Mouse (Mus musculus): Measurements from ENCODE around the gene Dusp7. TPM values are rescaled to one million over a fixed set of nuclear protein-coding genes. Genes with fewer than 3 reads are reported as not detected.

Gene Dusp7
- polyA plus RNA-seq, 1 experiment from 2014 or later, result 3.8 TPM

DNA sequence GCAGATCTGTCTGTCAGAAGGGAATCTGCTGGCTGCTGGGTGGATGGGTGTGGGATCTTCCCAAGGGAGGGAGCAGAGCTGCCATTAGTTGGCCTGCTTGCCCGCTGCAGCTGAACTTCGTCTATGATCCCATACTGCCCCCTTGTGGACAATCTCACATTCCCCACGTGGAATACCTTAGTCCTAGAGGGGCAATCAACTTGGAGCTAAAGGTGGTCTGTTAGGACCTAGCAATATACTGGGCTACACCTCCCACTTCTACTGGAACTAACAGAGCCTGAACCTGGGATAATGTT, 53.4 kb downstream of the Dusp7 start:
- Histone ChIP-seq H3K9me3 (replicated peaks) (no peaks in the 10 kb centered on the region), H3K27me3 (peaks cover 54% of the 10 kb centered on the region), H3K27ac (no peak overlapping the region), H3K9ac (no peak overlapping the region), H3K4me2 (peak overlapping the region; percentile 24; the same call in 1 of the 2 replicates), H3K4me3 (replicated peaks) (no peak overlapping the region), H3K4me1 (replicated peaks) (peaks cover 20% of the 10 kb centered on the region), H3K36me3 (no peaks in the 10 kb centered on the region)
- peak; percentile 76 for ATAC-seq (ENCODE audit: low read depth)
- WGBS (ENCODE audit: insufficient replicate concordance), result 1% methylated on average over 3 of the region's 3 CpGs
- DNase-seq, result peak; percentile 68

Other genes with a start within 250 kb of the Dusp7 start
- 14.8 and 15.5 TPM in 2 replicates for gene Glyctk, start 210.5 kb upstream of the Dusp7 start, polyA plus RNA-seq (2015; fragmentation: Nextera tagmentation; extraction: Ambion mirVana)
- gene Wdr82, start 197.7 kb upstream of the Dusp7 start, polyA plus RNA-seq (2015; fragmentation: Nextera tagmentation; extraction: Ambion mirVana), result 7.8 and 7.9 TPM in 2 replicates
- 10.0 and 12.1 TPM in 2 replicates for gene Ppm1m, start 168.9 kb upstream of the Dusp7 start, polyA plus RNA-seq (2015; fragmentation: Nextera tagmentation; extraction: Ambion mirVana)
- 25.6 and 26.3 TPM in 2 replicates for gene Twf2, start 165.5 kb upstream of the Dusp7 start, polyA plus RNA-seq (2015; fragmentation: Nextera tagmentation; extraction: Ambion mirVana)
- gene Tlr9, start 146.0 kb upstream of the Dusp7 start, polyA plus RNA-seq (2015; fragmentation: Nextera tagmentation; extraction: Ambion mirVana), result 0.07 TPM in 1 of 2 replicates, not detected in the other
- gene Alas1, start 120.0 kb upstream of the Dusp7 start, polyA plus RNA-seq (2015; fragmentation: Nextera tagmentation; extraction: Ambion mirVana), result 37.7 and 43.7 TPM in 2 replicates
- gene Poc1a, start 87.6 kb upstream of the Dusp7 start, polyA plus RNA-seq (2015; fragmentation: Nextera tagmentation; extraction: Ambion mirVana), result 27.4 and 27.8 TPM in 2 replicates
- 772 and 835 TPM in 2 replicates for gene Rpl29, start 60.8 kb downstream of the Dusp7 start, polyA plus RNA-seq (2015; fragmentation: Nextera tagmentation; extraction: Ambion mirVana)
- 31.2 and 32.2 TPM in 2 replicates for gene Acy1, start 69.7 kb downstream of the Dusp7 start, polyA plus RNA-seq (2015; fragmentation: Nextera tagmentation; extraction: Ambion mirVana)
- gene Abhd14b, start 78.8 kb downstream of the Dusp7 start, polyA plus RNA-seq (2015; fragmentation: Nextera tagmentation; extraction: Ambion mirVana), result 16.7 and 18.2 TPM in 2 replicates
- 24.4 and 26.3 TPM in 2 replicates for gene Abhd14a, start 79.0 kb downstream of the Dusp7 start, polyA plus RNA-seq (2015; fragmentation: Nextera tagmentation; extraction: Ambion mirVana)
- 12.7 and 13.2 TPM in 2 replicates for gene Pcbp4, start 84.7 kb downstream of the Dusp7 start, polyA plus RNA-seq (2015; fragmentation: Nextera tagmentation; extraction: Ambion mirVana)
- 0.09 TPM in 1 of 2 replicates, not detected in the other for gene Gpr62, start 97.3 kb downstream of the Dusp7 start, polyA plus RNA-seq (2015; fragmentation: Nextera tagmentation; extraction: Ambion mirVana)
- gene Rrp9, start 107.3 kb downstream of the Dusp7 start, polyA plus RNA-seq (2015; fragmentation: Nextera tagmentation; extraction: Ambion mirVana), result 44.2 and 47.6 TPM in 2 replicates
- gene Parp3, start 108.3 kb downstream of the Dusp7 start, polyA plus RNA-seq (2015; fragmentation: Nextera tagmentation; extraction: Ambion mirVana), result 0.71 and 0.75 TPM in 2 replicates
- not detected in 2 replicates for gene Iqcf1, start 131.3 kb downstream of the Dusp7 start, polyA plus RNA-seq (2015; fragmentation: Nextera tagmentation; extraction: Ambion mirVana)
- gene Iqcf5, start 145.9 kb downstream of the Dusp7 start, polyA plus RNA-seq (2015; fragmentation: Nextera tagmentation; extraction: Ambion mirVana), result not detected in 2 replicates
- gene Iqcf3, start 193.0 kb downstream of the Dusp7 start, polyA plus RNA-seq (2015; fragmentation: Nextera tagmentation; extraction: Ambion mirVana), result not detected in 2 replicates
- gene Iqcf4, start 202.4 kb downstream of the Dusp7 start, polyA plus RNA-seq (2015; fragmentation: Nextera tagmentation; extraction: Ambion mirVana), result not detected in 2 replicates

Data from liver, embryonic 13.5 days (tissue).